Mouse (Mus musculus) large intestine, adult 2 months (tissue): ENCODE data around the gene Dgkd. TPM values are rescaled to one million over a fixed set of nuclear protein-coding genes. Genes with fewer than 3 reads are reported as not detected.

Experiments used
- DNase-seq: peaks from one replicate; pipeline ENCODE4 v3.0.0-alpha.2; 2012; ENCODE audit warnings: low read depth, low spot score
- WGBS: fragments of 180-500 bp; shearing (Covaris S2); methylation state at CpG from one replicate; pipeline ENCODE4 v1.1.7; 2018; 5-methylcytosine and 5-hydroxymethylcytosine counted together
- polyA plus RNA-seq: library from polyadenylated mRNA; depleted of rRNA; stranded (reverse); fragments of >200 nt; gene quantifications from 2 replicates; pipeline ENCODE4 v1.2.3, GENCODE M21; 2012

Dgkd gene
- polyA plus RNA-seq, 1 experiment: 55.4 TPM

DNA sequence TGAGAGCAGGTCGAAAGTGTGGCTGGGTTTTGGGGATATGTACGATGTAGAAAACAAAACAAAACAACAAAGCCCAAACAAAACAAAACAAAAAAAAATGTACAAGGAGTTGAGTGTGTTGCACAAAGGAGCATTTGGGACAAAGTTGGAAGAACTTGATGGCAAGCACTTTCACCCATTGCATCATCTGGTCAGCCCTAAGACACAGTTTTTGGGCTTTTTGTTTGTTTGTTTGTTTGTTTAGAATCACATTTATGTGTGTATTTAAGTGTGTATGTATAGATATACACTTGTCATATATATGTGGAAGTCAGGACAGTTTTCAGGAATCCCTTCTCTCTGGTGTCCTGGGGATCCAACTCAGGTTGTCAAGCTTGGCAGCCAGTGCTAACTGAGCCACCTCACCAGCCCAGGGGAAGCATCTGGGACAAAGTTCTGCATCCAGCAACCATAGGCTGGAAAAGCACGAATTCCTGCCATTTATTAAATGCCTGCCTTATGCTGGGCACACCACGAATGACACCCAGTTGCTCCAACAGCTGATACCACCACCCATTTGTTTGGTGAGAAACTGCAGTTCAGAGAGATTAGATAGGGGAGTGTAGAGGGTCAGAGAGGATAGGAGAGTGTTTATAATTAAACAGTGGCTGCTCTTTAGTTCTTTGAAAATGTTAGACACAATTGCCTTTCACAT lies 5.5 kb upstream of the Dgkd start:
- WGBS: 12% methylated on average over 4 of the region's 4 CpGs
- DNase-seq: no peak

DNA sequence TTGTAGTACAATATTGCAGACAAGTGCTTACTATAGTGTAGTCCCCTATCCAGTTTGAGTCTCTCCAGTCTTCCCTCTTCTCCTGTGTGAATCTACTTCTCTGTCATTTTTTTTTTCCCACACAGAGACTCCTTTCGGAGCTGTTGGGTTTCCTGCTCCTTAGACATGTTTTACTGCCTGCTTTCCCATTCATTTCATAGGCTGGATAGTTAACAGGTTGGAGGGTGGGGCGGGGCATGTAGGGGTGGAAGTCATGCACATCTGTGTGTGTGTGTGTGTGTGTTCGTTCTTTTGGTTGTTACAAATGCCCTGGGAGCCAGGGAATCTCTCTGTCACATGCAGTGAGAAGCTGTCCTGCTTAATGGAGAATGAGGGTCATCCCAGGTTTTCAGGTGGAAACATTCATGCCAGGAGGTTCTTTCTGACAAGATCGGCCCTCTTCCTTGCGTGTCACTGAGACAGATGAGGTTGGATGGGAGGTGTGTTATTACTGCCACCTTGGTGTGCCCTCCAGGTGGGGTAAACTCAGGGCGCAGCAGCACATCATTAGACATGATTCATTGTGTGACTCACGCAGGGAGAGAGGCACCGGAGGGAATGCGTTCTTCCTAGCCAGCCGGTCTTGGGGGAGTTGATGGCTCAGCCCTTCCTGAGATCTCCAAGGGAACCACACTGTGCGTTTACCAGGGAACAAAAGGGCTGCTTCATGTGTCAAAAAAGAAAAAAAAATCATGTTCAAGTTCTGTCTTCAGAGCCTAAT lies 4.7 kb upstream of the Dgkd start:
- WGBS: 15% methylated on average over 11 of the region's 11 CpGs
- DNase-seq: no peak

DNA sequence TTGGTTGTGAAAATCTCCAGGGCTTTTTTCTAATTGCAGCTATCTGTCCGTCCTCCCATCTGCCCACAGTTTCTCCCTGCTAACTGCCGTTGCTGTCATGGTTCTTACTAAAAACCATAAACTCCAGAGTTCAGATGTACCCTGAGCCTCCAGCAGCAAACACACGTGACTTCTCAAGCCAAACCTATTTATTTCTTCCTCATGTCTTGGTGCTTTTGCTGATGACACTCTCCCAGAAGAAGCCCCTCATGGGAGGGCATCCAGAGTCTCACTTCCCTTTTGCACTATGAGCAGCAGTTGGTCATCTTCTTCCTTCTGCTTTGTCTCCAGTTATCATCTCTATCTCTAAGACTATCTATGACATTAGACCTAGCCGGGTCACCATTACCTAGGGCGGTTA lies 3.8 kb upstream of the Dgkd start:
- WGBS: 63% methylated on average over 5 of the region's 5 CpGs
- DNase-seq: no peak

DNA sequence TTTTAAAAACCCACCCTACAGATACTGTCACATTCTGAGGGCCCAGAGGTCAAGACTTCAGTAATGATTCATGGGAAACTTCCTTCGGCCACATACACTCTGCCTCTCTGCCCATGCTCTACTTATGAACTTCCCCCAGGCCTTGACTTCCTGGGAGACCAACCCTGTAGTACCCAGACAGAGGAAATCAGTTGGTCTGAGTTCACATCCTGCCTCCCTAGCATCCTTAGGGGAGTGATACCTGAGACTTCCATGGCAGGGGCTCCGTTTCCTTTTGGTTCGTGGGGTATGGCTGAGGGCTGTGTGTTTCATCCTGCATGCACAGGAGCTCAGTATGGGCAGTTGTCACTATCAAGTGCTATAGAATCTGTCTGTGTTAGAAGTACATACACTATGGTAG lies 1.7 kb upstream of the Dgkd start:
- 89% methylated on average over 3 of the region's 3 CpGs for WGBS
- no peak for DNase-seq

DNA sequence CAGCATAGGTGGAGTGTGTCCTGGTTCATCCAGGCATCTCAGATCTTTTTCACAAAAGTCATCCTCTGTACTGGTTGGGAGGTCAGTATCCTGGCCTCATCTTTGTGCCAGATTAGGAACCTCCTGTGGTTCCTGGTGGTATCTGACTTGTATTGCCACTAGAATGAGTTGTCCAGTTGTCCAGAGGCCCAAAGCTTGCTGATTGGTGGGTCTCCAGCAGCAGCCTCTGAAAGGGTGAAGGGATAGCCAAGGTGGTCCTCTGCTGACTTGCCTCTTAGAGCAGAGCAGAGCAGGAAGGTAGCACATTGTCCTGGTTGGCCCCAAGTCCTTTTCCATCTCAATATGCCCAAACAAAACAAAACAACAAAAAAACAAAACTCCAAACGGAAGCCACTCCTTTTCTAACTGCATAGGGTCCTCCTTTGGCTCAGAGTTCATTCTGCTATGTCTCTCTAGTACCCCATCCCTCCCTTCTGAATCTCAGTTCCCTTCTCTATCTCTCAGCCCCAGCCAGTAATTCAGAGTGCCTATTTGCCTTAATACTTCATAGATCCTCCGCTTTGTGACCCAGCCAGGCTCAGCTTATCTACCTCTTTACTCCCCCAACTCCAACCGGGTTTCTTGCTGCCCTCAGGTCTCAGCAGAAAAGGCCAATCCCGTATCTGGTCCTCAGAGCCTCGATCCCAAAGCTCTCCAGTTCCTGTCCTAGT lies 851 bp upstream of the Dgkd start:
- no peak for DNase-seq
- 54% methylated on average over 5 of the region's 5 CpGs for WGBS

DNA sequence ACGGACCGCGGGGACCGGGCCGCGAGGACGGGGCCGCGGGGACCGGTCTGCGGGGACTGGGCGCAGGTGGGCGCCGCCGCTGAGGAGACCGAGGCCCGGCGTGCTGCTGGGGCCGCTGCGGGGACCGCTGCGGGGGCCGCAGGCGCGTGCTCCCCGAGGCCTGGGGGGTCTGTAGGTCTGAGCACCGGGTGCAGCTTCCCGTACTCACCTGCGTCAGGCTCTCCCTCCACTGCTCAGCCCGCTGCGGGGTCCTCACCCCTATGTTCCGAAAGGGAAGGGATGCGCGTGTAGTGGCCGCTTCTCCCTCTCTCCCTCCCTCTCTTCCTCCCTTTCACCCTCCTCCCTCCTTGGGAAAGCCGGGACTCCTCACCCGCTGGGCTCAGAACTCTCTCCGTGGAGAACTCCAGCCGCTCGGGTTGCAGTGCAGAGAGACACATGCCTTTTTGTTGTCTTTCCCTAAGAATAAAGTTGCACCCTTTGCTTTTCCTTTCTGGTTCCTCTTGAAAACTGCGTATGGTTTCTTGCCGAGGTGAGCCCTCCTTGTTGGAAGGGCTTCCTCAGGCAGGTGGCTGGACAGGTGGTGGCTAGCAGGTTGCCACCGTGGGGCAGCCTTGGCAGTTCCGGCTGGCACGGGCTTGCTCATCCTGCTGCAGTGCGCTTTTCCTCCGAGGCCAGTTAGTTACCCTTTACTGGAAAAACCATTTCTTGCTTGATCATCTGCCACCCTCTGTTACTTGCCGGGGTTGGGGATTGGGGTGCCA lies 694 bp downstream of the Dgkd start:
- DNase-seq: no peak
- 1% methylated on average over 47 of the region's 48 CpGs for WGBS

DNA sequence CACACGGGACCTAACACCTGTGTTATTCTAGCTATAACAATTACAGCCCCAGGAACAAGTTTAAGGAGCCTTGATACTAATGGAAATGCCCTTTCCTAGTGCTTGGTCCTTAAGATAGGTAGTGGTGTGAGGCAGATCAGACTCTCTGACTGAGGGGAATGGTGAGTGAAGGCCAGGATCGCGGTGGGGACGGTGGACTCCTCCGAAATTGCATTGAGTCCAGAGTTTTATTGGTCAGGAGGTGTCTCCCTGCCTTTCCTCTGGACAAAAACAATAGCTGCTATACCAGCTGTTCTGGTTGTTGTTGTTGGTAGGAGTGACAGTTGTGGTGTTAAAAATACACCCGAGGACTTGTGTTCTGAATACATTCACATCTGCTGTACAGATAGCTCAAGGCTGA lies 1.3 kb downstream of the Dgkd start:
- 6% methylated on average over 6 of the region's 6 CpGs for WGBS
- DNase-seq: no peak

DNA sequence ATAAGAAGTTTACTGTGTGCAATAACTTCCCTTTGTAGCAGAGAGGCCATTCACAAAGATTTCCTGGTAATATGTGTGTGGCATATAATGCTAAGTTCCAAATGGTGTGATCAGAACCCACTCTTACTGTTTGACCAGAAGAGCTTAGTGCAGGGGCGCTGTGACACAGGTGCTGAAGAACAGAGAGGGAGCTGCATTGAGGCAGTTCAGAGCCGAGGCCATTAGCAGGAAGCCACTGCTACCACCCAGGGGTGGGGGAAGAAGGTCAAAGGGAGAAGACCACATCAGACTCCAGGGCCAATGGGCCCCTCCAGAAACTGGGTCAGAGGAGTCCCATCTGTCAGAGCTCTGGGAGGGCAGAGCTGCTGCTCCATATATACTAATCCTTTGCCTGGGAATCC lies 1.8 kb downstream of the Dgkd start:
- DNase-seq: no peak
- WGBS: 16% methylated on average over 2 of the region's 2 CpGs

DNA sequence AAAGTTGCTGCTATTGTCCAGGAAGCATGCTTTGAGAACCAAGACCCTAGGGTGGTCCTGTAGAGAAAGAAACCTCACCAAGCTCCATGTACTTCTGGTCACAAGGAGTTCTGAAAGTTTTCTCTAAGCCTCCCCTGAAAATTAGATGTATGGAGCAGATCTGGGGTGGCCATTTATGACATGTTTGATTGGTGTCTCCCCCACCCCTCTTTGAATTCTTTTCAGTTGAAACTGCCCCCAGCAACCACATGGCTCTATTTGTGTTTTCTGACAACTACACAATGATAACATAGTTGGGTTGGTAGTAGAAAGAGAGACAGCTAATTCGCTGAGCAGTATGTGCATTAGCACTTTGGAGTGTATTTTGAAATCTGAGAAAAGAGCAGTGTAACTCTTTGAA lies 2.4 kb downstream of the Dgkd start:
- no peak for DNase-seq
- WGBS: 90% methylated on average over 1 of the region's 1 CpGs

DNA sequence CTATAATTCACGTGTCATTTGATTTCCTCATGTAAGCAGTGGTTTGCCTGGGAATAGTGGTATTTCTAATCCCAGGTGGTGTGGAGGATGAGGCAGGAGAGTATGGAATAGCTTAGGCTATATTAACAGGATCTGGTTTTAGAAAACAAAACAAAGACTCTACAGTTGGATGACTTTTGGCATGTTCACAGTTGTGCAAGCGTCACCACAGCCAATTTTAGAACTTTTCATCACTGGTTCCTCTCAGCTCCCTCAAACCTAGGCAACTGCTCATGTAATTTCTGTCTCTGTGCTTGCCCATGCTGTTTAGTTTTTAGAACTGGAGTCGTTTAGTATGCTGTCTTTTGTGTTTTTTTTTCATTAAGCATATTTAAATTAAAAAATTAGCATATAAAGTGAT lies 3.7 kb downstream of the Dgkd start:
- WGBS: 51% methylated on average over 3 of the region's 3 CpGs
- no peak for DNase-seq

DNA sequence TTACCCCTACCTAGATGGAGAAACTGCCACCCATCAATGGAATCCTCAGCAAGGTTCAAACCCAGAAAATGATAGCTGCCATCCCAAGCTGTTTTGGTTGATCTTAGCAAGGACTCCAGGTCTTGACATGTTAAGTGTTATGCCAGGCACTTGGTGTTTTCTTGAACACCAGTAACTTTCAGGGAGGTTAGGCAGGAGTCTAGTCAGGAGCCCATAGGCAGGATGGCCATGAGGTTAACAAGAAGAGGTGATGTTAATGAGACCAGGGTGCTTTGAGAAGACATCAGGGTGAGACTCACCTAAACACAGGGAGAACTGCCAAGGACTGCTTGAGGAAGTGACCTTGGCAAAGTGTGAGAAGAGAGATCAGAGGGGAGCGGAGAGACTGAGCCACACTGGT lies 4.9 kb downstream of the Dgkd start:
- DNase-seq: no peak
- 27% methylated on average over 1 of the region's 1 CpGs for WGBS

DNA sequence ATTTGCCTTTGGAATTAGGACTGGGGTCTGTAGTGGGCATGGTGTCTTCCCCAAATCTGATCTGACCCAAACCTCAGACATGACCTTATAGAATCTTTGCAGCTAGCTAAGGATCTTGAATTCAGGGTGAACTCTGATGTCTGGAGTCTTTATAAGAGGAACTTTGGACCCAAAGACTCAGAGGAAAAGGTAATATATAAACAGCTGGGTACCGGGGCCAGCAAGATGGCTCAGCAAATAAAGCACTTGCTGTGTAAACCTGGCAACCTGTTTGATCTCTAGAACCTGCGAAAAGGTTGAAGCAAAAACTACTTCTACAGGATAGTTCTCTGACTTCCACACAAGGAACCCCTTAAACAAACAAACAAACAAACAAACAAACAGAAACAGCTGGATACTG lies 5.4 kb downstream of the Dgkd start:
- WGBS: 31% methylated on average over 2 of the region's 2 CpGs
- peak; percentile 64 for DNase-seq

DNA sequence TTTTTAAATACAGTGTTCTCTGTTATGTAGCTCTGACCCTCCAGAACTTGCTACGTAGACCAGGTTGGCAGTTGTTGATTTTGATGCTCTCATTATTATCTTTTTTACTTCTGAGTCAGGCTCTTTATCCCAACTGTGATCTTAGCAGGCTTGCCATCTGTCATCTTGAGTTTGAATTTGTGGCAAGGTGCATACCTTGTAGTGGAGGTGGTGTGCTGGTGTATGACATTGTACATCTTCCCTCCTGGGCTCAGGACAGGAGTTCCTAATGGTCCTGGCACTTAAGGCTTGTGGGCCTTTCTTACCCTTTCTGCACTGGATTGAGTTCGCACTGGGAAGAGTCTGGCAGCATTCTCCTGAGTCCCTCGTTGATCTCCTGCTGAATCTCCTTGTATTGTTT lies 10.5 kb downstream of the Dgkd start:
- WGBS: 61% methylated on average over 3 of the region's 3 CpGs
- no peak for DNase-seq

DNA sequence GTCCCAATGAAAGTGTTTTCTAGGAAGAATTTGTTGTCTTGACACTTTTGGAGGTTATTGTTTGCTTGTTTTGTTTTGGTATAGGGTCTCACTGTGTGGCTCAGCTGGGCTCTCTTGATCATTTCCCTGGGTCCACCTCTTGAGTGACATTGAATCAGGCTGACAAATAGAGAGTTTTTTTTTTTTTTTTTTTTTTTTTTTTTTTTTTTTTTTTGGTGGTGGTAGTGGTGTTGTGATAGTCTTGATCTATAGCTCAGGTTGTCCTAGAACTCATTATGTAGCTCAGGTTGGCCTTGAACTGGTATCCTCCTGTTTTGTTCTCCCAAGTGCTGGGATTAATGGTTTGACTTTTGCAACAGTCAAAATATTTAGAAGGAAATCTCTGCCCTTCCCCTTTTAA lies 11.8 kb downstream of the Dgkd start:
- DNase-seq: no peak

DNA sequence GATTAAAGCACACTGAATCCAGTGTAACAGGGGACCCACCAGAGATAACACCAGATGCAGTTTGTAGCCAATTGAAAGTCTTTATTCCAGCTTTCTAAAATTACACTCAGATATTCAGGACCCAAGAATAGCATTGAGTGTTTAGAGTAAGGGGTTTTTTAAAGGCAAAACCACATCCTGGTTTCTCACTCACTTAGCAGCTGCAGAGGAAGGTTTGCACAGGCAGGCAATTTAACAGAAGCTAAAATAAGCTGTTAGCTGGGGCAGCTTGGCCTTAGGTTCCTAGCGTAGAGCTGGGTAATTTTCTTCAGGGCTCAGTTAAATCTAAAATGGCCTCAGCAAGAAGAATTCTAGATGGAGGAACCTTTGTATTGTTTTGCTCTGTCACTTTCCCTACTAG lies 13.6 kb downstream of the Dgkd start:
- 83% methylated on average over 1 of the region's 1 CpGs for WGBS

DNA sequence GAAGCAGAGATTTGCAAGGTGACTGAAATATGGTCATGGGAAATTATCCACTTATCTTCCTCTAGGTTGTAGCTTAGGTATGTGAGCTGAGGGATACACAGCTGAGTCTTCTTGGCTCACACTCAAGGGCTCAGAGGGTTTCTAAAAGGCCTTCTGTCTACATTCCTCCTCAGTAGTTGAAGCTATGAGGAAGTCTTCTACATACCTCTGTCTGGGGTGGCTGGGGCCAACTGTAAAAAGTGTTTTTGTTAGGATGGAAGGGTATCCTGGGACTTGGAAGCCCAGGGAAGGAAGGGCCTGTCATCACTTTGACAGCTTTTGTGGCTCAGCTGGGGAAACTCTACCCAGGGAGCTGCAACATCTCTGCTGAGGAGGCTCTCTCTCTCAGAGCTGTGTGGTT lies 18.5 kb downstream of the Dgkd start:
- DNase-seq: no peak

More for the DNA sequence above, 13.6 kb downstream of the Dgkd start:
- DNase-seq: no peak

DNA sequence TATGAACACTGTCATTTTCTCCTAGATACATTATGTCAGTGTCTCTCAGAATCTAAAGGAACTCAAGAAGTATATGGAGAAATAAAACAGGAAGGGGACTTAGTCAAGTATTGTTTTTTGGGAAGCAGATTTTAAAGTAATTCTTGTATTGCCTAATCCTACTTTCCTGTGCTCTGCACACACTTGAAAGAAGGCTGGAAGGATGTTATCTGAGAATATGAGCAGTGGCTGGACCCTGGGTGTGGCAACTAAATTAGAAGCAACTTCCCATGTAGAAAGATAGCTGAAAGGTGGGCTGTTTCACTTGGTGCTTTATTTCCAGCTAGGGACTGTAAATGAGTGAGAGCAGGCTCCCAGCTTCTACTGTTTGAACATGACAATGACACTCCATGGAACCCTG lies 20.0 kb downstream of the Dgkd start:
- DNase-seq: no peak

DNA sequence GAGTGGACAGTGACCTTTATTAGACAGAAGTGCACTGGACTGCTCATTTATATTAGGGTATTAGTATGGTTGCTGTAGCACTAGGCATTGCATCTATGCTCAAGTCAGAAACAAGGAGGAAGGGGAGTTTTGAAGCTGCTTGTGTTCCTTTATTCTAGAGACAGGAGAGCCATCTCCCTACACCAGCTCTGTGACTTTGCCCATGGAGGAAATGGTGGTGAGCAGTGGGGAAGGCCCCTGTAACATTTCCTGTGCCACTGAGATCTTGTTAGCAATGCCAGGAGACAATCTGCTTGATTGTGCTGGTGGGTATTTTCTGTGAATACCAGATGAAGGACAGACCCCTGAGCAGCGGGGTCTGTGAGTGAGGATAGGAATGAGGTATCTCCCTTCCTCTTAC lies 23.0 kb downstream of the Dgkd start:
- DNase-seq: no peak
- 95% methylated on average over 1 of the region's 1 CpGs for WGBS

DNA sequence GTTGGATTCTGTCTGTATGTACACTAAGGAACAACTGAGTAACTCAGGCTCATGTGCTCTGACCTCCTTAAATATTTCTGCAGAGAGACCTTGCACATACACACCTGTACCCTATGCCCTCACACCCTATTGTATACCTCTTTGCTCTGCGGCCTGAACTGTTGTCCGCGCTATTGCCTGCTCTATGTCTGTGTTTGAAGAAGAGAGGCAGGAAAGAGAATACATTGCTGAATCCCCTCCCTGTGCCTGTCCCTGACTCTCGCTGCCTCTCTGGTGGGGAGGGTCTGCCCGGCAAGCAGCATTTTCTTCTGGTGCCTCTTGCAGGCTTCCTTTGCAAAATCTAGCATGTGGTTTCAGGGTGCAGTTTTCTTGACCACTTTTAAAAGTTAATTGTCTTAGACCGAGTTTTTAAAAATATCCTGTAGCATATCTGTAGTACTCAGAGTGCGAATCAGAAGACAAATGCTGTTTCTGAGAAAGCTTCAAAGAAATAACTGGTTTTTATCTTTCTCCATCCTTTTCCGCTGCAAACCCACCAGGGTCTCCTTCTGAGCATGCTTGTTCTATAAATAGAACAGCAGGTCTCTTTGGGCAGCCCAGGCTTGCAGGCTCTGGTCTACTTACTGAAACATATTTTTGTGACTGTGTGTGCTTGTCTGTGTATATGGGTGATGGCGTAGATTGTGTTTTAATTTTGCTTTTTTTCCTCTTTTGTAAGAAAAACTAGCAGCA lies 24.6 kb downstream of the Dgkd start:
- 80% methylated on average over 9 of the region's 9 CpGs for WGBS
- no peak for DNase-seq

DNA sequence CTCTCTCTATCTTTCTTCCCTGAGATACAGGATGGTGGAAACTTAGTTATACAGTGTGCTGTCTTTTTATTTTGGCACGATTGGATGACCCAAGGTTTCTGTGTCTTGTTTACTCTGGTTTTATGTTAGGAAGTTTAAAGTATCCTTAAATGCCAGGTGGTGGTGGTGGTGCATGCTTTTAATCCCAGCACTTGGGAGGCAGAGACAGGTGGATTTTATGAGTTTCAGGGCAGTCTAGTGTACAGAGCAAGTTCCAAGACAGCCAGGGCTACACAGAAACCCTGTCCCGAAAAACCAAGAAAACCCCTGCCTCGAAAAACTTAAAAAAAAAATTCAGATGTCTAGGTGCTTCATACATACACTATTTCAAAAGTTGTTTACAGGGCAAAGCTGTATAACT lies 25.9 kb downstream of the Dgkd start:
- no peak for DNase-seq
- WGBS: 44% methylated on average over 3 of the region's 3 CpGs
